ENCODE assay signal across 24 mouse cellular contexts in genomic region chr3:68657589-68658245, GRCm38 (mm10). TPM values are rescaled to one million over a fixed set of nuclear protein-coding genes. Genes with fewer than 3 reads are reported as not detected.
DNase-seq lines count a peak whose midpoint lies in the region; ATAC-seq and TF ChIP-seq lines count a peak whose summit lies in the region.
"Had no signal": no experiment of that assay in that cellular context is flagged by ENCODE, and none has a peak within 500 bp of the region (broad histone marks: within the 10 kb centered on the region; RNA-seq: fewer than 3 reads in every experiment).

No protein-coding gene starts in this region.

- H3K27me3 ChIP-seq in heart, embryonic 16.5 days (ENCODE audit: control insufficient read depth, insufficient read depth, low read length) = no peaks in the 10 kb centered on the region
- peaks cover 0 to 1% of the 10 kb centered on the region in 2 experiments; a peak in 3 of 4 replicates for H3K27me3 ChIP-seq in MEL (ENCODE audit: control insufficient read depth in 1 of 2, insufficient read depth in 2 of 2, low read length in 2 of 2)
- H3K27me3 ChIP-seq: embryonic facial prominence, embryonic 15.5 days; hindbrain, embryonic 12.5 days; midbrain, embryonic 15.5 days; neural tube, embryonic 13.5 days had no signal

- intact Hi-C loops in gastrocnemius, adult 2 months (cut with DNase I) = no loop called here
- intact Hi-C loops in heart, postnatal 14 days (cut with DNase I) = no loop called here

- WGBS in heart, embryonic 16.5 days = 9% methylated on average over 9 of the region's 9 CpGs

- H3K79me2 ChIP-seq in MEL (ENCODE audit: control insufficient read depth, insufficient read depth, low read length, poor library complexity) = no peaks in the 10 kb centered on the region

- H3K4me1 ChIP-seq in heart, embryonic 16.5 days (ENCODE audit: control insufficient read depth, insufficient read depth, low read length) = 0 out of 2 replicates have a peak, but pooled peaks cover 6% of the 10 kb centered on the region
- no peaks in the 10 kb centered on the region for H3K4me1 ChIP-seq in MEL (ENCODE audit: control insufficient read depth in 1 of 2, insufficient read depth in 2 of 2, low read length in 2 of 2)
- H3K4me1 ChIP-seq: embryonic facial prominence, embryonic 15.5 days; hindbrain, embryonic 12.5 days; midbrain, embryonic 15.5 days; neural tube, embryonic 13.5 days had no signal

- peak overlapping the region; percentile 6; the same call in 1 of the 2 replicates for H3K4me2 ChIP-seq in heart, embryonic 16.5 days (ENCODE audit: low read depth, low read length)
- H3K4me2 ChIP-seq: embryonic facial prominence, embryonic 15.5 days; hindbrain, embryonic 12.5 days; limb, embryonic 15.5 days; lung, embryonic 14.5 days; midbrain, embryonic 15.5 days; neural tube, embryonic 13.5 days had no signal

- no peaks in the 10 kb centered on the region for H3K9me3 ChIP-seq in heart, embryonic 16.5 days (replicated peaks; ENCODE audit: control insufficient read depth, low read length)
- no peaks in the 10 kb centered on the region for H3K9me3 ChIP-seq in MEL (replicated peaks; ENCODE audit: insufficient read depth, low read length)
- H3K9me3 ChIP-seq: embryonic facial prominence, embryonic 15.5 days; hindbrain, embryonic 12.5 days; limb, embryonic 15.5 days; midbrain, embryonic 15.5 days; neural tube, embryonic 13.5 days had no signal

- peak overlapping the region; percentile 70 for H3K27ac ChIP-seq in gastrocnemius, adult 2 months
- H3K27ac ChIP-seq in heart, embryonic 16.5 days (ENCODE audit: low read length) = no peak overlapping the region
- H3K27ac ChIP-seq in MEL (ENCODE audit: control insufficient read depth, low read depth, low read length) = no peak overlapping the region
- H3K27ac ChIP-seq: embryonic facial prominence, embryonic 15.5 days; hindbrain, embryonic 12.5 days; kidney, postnatal 0 days; limb, embryonic 15.5 days; liver, embryonic 14.5 days; midbrain, embryonic 15.5 days; neural tube, embryonic 13.5 days had no signal

- ATAC-seq in heart, embryonic 16.5 days (replicated peaks; ENCODE audit: extremely low read depth, insufficient read depth, low FRiP score) = no peak
- ATAC-seq in granulocyte monocyte progenitor cell, adult 5-6 weeks (replicated peaks; ENCODE audit: poor library complexity, severe bottlenecking) = peak; percentile 24; the same call in 1 of the 2 replicates
- ATAC-seq: forebrain, embryonic 14.5 days; intestine, postnatal 0 days; midbrain, embryonic 15.5 days had no signal

- peak in 1 of 2 experiments; percentile 45; a peak in 1 of 4 replicates for TF ChIP-seq EP300 in MEL (IDR thresholded peaks at IDR 0.05; ENCODE audit: low read depth in 1 of 2, low read length in 2 of 2)

- H3K9ac ChIP-seq in heart, embryonic 16.5 days (ENCODE audit: low read length) = no peak overlapping the region
- no peak overlapping the region for H3K9ac ChIP-seq in MEL (ENCODE audit: control insufficient read depth, low read depth, low read length, poor library complexity, severe bottlenecking)
- H3K9ac ChIP-seq: embryonic facial prominence, embryonic 15.5 days; hindbrain, embryonic 12.5 days; limb, embryonic 15.5 days; liver, embryonic 14.5 days; lung, embryonic 14.5 days; midbrain, embryonic 15.5 days; neural tube, embryonic 13.5 days had no signal

- DNase-seq in gastrocnemius, adult 2 months = no peak
- no peak for DNase-seq in gastrocnemius, postnatal 10 days
- DNase-seq in heart, postnatal 14 days = no peak
- peak; percentile 41 for DNase-seq in MEL (ENCODE audit: low read depth, low spot score)
- DNase-seq in layer of hippocampus, postnatal 36 days = no peak
- no peak for DNase-seq in gastrocnemius, postnatal 4 days (ENCODE audit: low spot score in 2 of 2)
- DNase-seq: adrenal gland, postnatal 25 days; cerebellum, adult 8-10 months; left cerebral cortex, postnatal 4 days; lung, embryonic 14.5 days; thymus, adult 18-20 months had no signal

- H3K36me3 ChIP-seq in heart, embryonic 16.5 days (ENCODE audit: control insufficient read depth, insufficient read depth) = no peaks in the 10 kb centered on the region
- peaks cover 0 to 2% of the 10 kb centered on the region in 2 experiments; a peak in 1 of 4 replicates for H3K36me3 ChIP-seq in MEL (ENCODE audit: control insufficient read depth in 1 of 2, insufficient read depth in 2 of 2, low read length in 2 of 2)
- H3K36me3 ChIP-seq: embryonic facial prominence, embryonic 15.5 days; hindbrain, embryonic 12.5 days; limb, embryonic 15.5 days; midbrain, embryonic 15.5 days; neural tube, embryonic 13.5 days had no signal

- no peak for TF ChIP-seq RAD21 in MEL (IDR thresholded peaks at IDR 0.05; ENCODE audit: low read depth, low read length)

- peak overlapping the region; percentile 52 for H3K4me3 ChIP-seq in gastrocnemius, adult 2 months
- H3K4me3 ChIP-seq in heart, embryonic 16.5 days (ENCODE audit: low read length) = no peak overlapping the region
- no peak overlapping the region for H3K4me3 ChIP-seq in MEL (ENCODE audit: control insufficient read depth in 1 of 2, insufficient read depth in 1 of 2, low read depth in 2 of 2, low read length in 2 of 2)
- H3K4me3 ChIP-seq: embryonic facial prominence, embryonic 15.5 days; hindbrain, embryonic 12.5 days; limb, embryonic 15.5 days; midbrain, embryonic 15.5 days; neural tube, embryonic 13.5 days had no signal

- TF ChIP-seq CTCF in gastrocnemius, adult 2 months (IDR thresholded peaks at IDR 0.05) = no peak
- TF ChIP-seq CTCF in MEL (IDR thresholded peaks at IDR 0.05 in 2 of 3, conservative IDR thresholded peaks at IDR 0.05 in 1 of 3; ENCODE audit: control insufficient read depth in 1 of 3, insufficient read depth in 1 of 3, low read depth in 2 of 3, low read length in 3 of 3, poor library complexity in 1 of 3, severe bottlenecking in 1 of 3) = no peak

- TF ChIP-seq POLR2A in MEL (IDR thresholded peaks at IDR 0.05; ENCODE audit: control insufficient read depth in 1 of 2, insufficient read depth in 1 of 2, low read depth in 1 of 2, low read length in 2 of 2, poor library complexity in 1 of 2) = no peak

TF ChIP-seq in MEL, 35 proteins besides CTCF, POLR2A, EP300 and RAD21:
- no peak for TF ChIP-seq POLR2AphosphoS5 (IDR thresholded peaks at IDR 0.05; ENCODE audit: borderline replicate concordance, low read depth, low read length)
- TF ChIP-seq TAL1 (IDR thresholded peaks at IDR 0.05; ENCODE audit: low read length) = no peak
- TF ChIP-seq MYC (IDR thresholded peaks at IDR 0.05; ENCODE audit: low read depth, low read length) = no peak
- no peak for TF ChIP-seq SMC3 (IDR thresholded peaks at IDR 0.05; ENCODE audit: low read depth, low read length)
- no peak for TF ChIP-seq GATA1 (IDR thresholded peaks at IDR 0.05; ENCODE audit: low read depth, low read length)
- no peak for TF ChIP-seq CHD1 (IDR thresholded peaks at IDR 0.05; ENCODE audit: low read depth, low read length)
- TF ChIP-seq MXI1 (IDR thresholded peaks at IDR 0.05; ENCODE audit: low read depth, low read length) = no peak
- no peak for TF ChIP-seq E2F4 (IDR thresholded peaks at IDR 0.05; ENCODE audit: borderline replicate concordance, low read depth, low read length)
- no peak for TF ChIP-seq TBP (IDR thresholded peaks at IDR 0.05; ENCODE audit: low read depth, low read length)
- no peak for TF ChIP-seq KAT2A (conservative IDR thresholded peaks at IDR 0.05; ENCODE audit: low read depth, low read length)

RNA-seq across cellular contexts. Expression of gene Il12a, which starts 32.7 kb away (rescaled TPM):
- total RNA-seq in gastrocnemius, adult 2 months (2021) = 1 to 10 TPM; 4.1 to 4.8 TPM
- 1 to 10 TPM; 4.7 to 6.2 TPM for total RNA-seq in gastrocnemius, postnatal 10 days (2021)
- polyA plus RNA-seq in heart, embryonic 16.5 days (2015; fragmentation: Nextera tagmentation; extraction: Ambion mirVana) = not detected in 2 replicates
- under 1 TPM; 0.27 to 0.60 TPM for total RNA-seq in heart, postnatal 14 days (2021)
- total RNA-seq in MEL (2012; rRNA removed) = not detected in 2 replicates
- not detected for polyA plus RNA-seq in MEL (2012; ENCODE audit: insufficient read depth in 1 of 2, insufficient read length in 2 of 2, low read depth in 1 of 2, low replicate concordance in 2 of 2, missing spikeins in 1 of 2)
- 36.2 and 43.0 TPM in 2 replicates for total RNA-seq in granulocyte monocyte progenitor cell, adult 5-6 weeks (2014; fragmentation: Nextera tagmentation)
- total RNA-seq in granulocyte monocyte progenitor cell, adult 5-6 weeks (2017) = 28.3 and 28.6 TPM in 2 replicates
- under 1 TPM; 0.40 to 0.55 TPM for total RNA-seq in layer of hippocampus, postnatal 36 days (2021)
- total RNA-seq in gastrocnemius, postnatal 4 days (2021) = 1 to 10 TPM; 2.0 to 4.9 TPM
- total RNA-seq: ES-E14; left cerebral cortex, postnatal 4 days had no signal
- polyA plus RNA-seq: brain, embryonic 14.5 days; hindbrain, embryonic 12.5 days; intestine, postnatal 0 days; midbrain, embryonic 15.5 days; neural tube, embryonic 13.5 days had no signal

Comparison
In these comparisons a context has a peak if more than half of its experiments do, and no peak if none do; other contexts are left out.
1. RNA of gene Il12a, which starts 32.7 kb away (total RNA-seq): 28.3 to 43.0 TPM in granulocyte monocyte progenitor cell, adult 5-6 weeks; 4.7 to 6.2 TPM in gastrocnemius, postnatal 10 days, 2.0 to 4.9 TPM in gastrocnemius, postnatal 4 days, 4.1 to 4.8 TPM in gastrocnemius, adult 2 months, 0.27 to 0.60 TPM in heart, postnatal 14 days, 0.40 to 0.55 TPM in layer of hippocampus, postnatal 36 days and not detected in MEL; every median in the first group is over 4 times any median in the second.